Mouse (Mus musculus) kidney, postnatal 0 days (tissue): ENCODE results near the gene Dglucy. TPM values are rescaled to one million over a fixed set of nuclear protein-coding genes. Genes with fewer than 3 reads are reported as not detected.

Experiments
- ATAC-seq: fragments of 200-750 bp; cut with Nextera tagmentation; replicated peaks from 2 replicates; pipeline ENCODE4 v1.8.0; 2017; ENCODE audit warnings: low read depth, moderate number of reproducible peaks, moderate TSS enrichment, moderate library complexity; ENCODE audit not compliant: low FRiP score
- DNase-seq: peaks from one replicate; pipeline ENCODE4 v3.0.0-alpha.2; 2016; ENCODE audit warnings: low spot score
- H3K27ac ChIP-seq: fragments of 300-500 bp; sonication (generic); 2 replicates; pipeline ENCODE4 v1.5.1; 2014; ENCODE audit warnings: mild to moderate bottlenecking
- H3K27me3 ChIP-seq: fragments of 300-500 bp; sonication (generic); 2 replicates; pipeline ENCODE4 v1.6.1; 2014; ENCODE audit warnings: low read length, mixed read lengths; ENCODE audit not compliant: insufficient read depth
- H3K36me3 ChIP-seq: fragments of 300-500 bp; sonication (generic); 2 replicates; pipeline ENCODE4 v1.6.1; 2014; ENCODE audit warnings: low read length, mixed read lengths; ENCODE audit not compliant: insufficient read depth
- H3K4me1 ChIP-seq: fragments of 300-500 bp; sonication (generic); replicated peaks from 2 replicates; pipeline ENCODE4 v1.6.1; 2014; ENCODE audit warnings: antibody characterized with exemption, low read length, mixed read lengths; ENCODE audit not compliant: insufficient read depth
- H3K4me2 ChIP-seq: fragments of 300-500 bp; sonication (generic); 2 replicates; pipeline ENCODE4 v1.6.1; 2014; ENCODE audit warnings: mild to moderate bottlenecking, low read length, moderate library complexity, mixed read lengths
- H3K4me3 ChIP-seq: fragments of 300-500 bp; sonication (generic); replicated peaks from 2 replicates; pipeline ENCODE4 v1.5.1; 2014; ENCODE audit warnings: low read depth, low read length
- H3K9ac ChIP-seq: fragments of 300-500 bp; sonication (generic); 2 replicates; pipeline ENCODE4 v1.6.1; 2014; ENCODE audit warnings: low read depth, low read length
- H3K9me3 ChIP-seq: fragments of 300-500 bp; sonication (generic); replicated peaks from 2 replicates; pipeline ENCODE4 v1.6.1; 2016; ENCODE audit warnings: low read length, inconsistent platforms, mixed read lengths
- CTCF ChIP-seq: IDR thresholded peaks from 2 replicates; pipeline ENCODE4 v1.5.1; 2016; ENCODE audit warnings: antibody characterized with exemption, low read depth, mild to moderate bottlenecking, moderate library complexity
- WGBS: fragments of 180-500 bp; shearing (Covaris S2); extraction: QIAGEN DNeasy Blood & Tissue Kit; methylation state at CpG from one replicate; pipeline ENCODE4 v1.1.7; 2014; 5-methylcytosine and 5-hydroxymethylcytosine counted together
- polyA plus RNA-seq: library from polyadenylated mRNA; unstranded; fragments of >200 nt; fragmentation: Nextera tagmentation; extraction: Ambion mirVana; gene quantifications from 2 replicates; pipeline ENCODE4 v1.2.1, GENCODE M21; 2015

The Dglucy gene
- polyA plus RNA-seq, 1 experiment from 2014 or later, result 5.0 TPM

DNA sequence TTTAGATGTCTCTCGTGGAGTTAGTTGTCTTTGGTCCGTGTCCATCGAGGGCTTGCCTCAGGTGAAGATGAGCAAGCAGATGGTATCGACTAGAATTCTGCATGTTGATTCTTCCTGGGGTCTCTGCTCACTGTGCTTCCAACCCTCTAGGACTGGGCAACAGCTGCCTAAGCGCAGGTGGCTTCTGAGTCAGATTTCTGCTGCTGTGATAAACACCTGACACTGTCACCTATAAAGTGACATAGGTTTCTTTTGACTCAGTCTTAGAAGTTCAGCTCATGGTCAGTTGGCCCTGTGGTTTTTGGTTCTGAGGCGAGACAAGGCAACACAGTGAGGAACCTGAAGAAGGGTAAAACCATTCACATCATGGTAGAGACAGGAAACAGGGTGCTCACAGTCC is 9.0 kb upstream of the Dglucy start:
- no peaks in the 10 kb centered on the region for H3K9me3 ChIP-seq
- ATAC-seq (no peak), DNase-seq (no peak)
- no peak overlapping the region for H3K9ac ChIP-seq
- H3K4me1 ChIP-seq, result 0 out of 2 replicates have a peak, but pooled peaks cover 4% of the 10 kb centered on the region
- no peaks in the 10 kb centered on the region for H3K27me3 ChIP-seq
- H3K27ac ChIP-seq, result no peak overlapping the region
- 94% methylated on average over 6 of the region's 6 CpGs for WGBS
- H3K4me2 ChIP-seq, result no peak overlapping the region
- H3K4me3 ChIP-seq, result no peak overlapping the region
- no peaks in the 10 kb centered on the region for H3K36me3 ChIP-seq
- TF ChIP-seq CTCF, result no peak

DNA sequence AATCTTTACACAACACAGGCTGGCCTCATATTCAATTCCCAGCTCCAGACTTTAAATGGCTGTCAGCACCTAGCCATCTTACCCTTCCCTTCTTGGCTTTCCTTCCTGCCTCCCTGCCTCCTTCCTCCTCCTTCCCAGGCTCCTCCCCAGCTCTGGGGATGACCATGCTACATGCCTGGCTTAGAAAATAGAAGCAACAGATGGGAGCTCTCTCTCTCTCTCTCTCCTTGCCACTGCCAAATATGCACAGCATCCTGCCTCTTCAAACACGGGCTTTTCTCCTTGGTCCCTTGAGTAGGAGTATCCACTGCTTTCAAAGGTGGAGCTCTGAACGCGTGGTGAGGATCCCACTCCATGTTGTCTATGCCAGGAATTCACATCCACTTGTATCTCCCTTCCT is 8.1 kb upstream of the Dglucy start:
- ATAC-seq, result no peak
- no peak for DNase-seq

DNA sequence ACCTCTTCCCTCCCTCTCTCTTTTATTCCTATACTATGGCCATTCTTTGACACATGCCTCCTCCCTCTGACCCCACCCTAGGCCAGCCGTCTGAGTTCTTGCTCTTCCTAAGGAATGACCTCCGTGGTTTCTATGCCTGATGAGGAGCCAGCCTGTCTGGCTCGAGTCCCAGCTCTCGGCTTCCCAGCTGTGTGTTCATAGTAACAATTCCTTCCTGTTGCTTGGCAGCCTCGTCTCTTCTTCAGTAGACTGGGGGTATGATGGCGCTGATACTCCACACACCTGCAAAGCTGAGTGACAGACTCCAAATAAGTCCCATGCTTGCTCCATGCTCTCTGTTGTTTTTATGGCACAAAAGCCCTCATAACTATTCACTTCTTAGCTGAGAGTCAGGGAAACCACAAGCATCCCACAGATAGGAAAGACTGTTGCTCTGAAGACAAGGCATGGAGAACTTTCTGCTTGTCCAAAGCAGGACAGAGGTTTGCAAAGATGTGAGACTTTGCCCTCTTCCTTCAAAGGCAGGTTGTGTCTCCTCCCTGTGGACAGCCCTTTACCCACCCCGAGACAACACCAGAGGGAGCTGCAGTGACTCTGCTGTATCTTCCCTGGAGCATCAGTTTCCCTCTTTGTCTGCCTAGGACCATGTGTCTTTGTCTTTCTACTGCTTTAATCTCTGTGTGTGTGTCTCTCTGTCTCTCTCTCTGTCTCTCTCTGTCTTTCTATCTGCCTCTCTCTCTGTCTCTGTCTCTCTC is 6.5 kb upstream of the Dglucy start:
- Histone ChIP-seq H3K9me3 (no peaks in the 10 kb centered on the region), H3K4me2 (no peak overlapping the region), H3K4me3 (no peak overlapping the region), H3K36me3 (no peaks in the 10 kb centered on the region), H3K9ac (no peak overlapping the region), H3K4me1 (0 out of 2 replicates have a peak, but pooled peaks cover 5% of the 10 kb centered on the region), H3K27me3 (no peaks in the 10 kb centered on the region), H3K27ac (no peak overlapping the region)
- peak; percentile 20 for DNase-seq
- peak; percentile 52 for TF ChIP-seq CTCF
- WGBS, result 38% methylated on average over 7 of the region's 7 CpGs
- no peak for ATAC-seq

More for the DNA sequence above, 8.1 kb upstream of the Dglucy start:
- no peak overlapping the region for H3K27ac ChIP-seq
- H3K9ac ChIP-seq, result no peak overlapping the region
- no peaks in the 10 kb centered on the region for H3K9me3 ChIP-seq
- H3K4me2 ChIP-seq, result no peak overlapping the region
- no peaks in the 10 kb centered on the region for H3K36me3 ChIP-seq
- no peak for TF ChIP-seq CTCF
- no peaks in the 10 kb centered on the region for H3K27me3 ChIP-seq
- no peak overlapping the region for H3K4me3 ChIP-seq
- 0 out of 2 replicates have a peak, but pooled peaks cover 5% of the 10 kb centered on the region for H3K4me1 ChIP-seq
- 73% methylated on average over 3 of the region's 3 CpGs for WGBS

DNA sequence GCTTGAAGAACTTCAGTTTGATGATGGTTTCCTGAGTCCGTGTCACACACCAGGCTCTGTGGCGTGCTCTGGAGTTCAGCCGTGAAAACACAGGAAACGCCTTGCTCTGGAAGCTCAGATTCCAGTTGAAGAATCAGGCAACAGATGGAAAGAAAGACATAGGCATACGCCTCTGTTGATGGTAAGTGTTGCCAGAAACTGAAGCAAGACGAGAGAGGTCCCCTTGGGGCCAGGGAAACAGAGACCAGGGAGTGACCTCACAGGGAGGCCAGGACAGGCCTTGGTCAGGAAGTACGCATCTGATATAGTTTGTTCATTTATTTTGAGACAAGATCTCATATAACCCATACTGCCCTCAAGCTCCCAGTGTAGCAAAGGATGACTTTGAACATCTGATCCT is 4.1 kb upstream of the Dglucy start:
- DNase-seq, result no peak
- WGBS, result 62% methylated on average over 7 of the region's 7 CpGs
- TF ChIP-seq CTCF, result no peak
- no peak overlapping the region for H3K4me3 ChIP-seq
- H3K27me3 ChIP-seq, result no peaks in the 10 kb centered on the region
- no peaks in the 10 kb centered on the region for H3K9me3 ChIP-seq
- H3K9ac ChIP-seq, result no peak overlapping the region
- no peaks in the 10 kb centered on the region for H3K36me3 ChIP-seq
- ATAC-seq, result no peak
- H3K27ac ChIP-seq, result no peak overlapping the region
- H3K4me2 ChIP-seq, result no peak overlapping the region
- H3K4me1 ChIP-seq, result peaks cover 15% of the 10 kb centered on the region; the same call in 1 of the 2 replicates

DNA sequence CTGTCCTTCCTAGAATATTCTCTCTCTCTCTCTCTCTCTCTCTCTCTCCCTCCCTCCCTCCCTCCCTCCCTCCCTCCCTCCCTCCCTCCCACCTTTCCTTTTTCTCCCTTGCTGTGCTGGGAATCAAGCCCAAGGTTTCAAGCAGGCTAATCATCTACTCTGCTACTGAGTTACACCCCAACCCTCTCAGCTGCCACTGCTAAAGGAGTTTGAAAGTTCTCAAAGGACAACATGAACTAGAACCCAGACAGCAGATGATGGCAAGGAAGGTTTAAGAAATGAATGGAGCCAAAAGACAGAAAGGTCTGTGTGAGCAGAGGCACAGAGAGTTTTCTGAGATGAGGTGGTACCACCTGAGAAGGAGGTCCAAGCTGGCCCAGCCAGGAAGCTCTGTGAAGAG is 3.6 kb upstream of the Dglucy start:
- no peak for DNase-seq
- peaks cover 16% of the 10 kb centered on the region; the same call in 1 of the 2 replicates for H3K4me1 ChIP-seq
- no peak overlapping the region for H3K4me3 ChIP-seq
- TF ChIP-seq CTCF, result no peak
- H3K9ac ChIP-seq, result no peak overlapping the region
- no peak overlapping the region for H3K4me2 ChIP-seq
- H3K9me3 ChIP-seq, result no peaks in the 10 kb centered on the region
- no peaks in the 10 kb centered on the region for H3K27me3 ChIP-seq
- no peaks in the 10 kb centered on the region for H3K36me3 ChIP-seq
- no peak for ATAC-seq
- no peak overlapping the region for H3K27ac ChIP-seq

DNA sequence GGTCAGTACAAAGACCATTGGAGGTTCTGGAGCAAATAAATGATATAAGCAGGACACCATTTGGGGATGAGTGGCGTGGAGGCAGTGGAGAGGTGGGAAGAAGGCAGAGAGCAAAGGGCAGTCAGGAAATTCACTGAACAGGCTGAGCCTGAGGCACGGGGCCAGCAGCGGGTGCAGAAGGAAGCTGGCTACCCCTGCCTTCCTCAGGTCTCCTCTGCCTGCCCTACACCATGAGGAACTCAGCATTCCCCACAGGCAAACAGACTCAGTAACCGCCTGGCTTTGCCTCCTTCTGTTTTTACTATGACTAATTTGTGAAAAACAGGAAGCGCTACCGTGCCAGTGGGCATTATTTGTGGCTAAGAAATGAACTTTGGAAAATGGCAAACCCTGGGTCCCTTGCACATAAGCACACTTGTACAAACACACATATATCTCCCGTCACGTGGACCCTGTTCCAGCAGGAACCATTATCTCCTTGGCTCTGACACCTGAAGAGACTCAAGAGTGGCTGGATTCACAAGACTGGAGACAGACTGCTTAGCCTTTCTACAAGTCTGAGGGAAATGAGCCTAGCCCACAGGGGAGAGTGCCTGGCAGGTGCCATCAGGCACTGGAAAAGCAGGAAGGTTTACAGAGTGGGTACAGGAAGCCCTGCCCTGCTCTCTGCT is 2.8 kb upstream of the Dglucy start:
- Histone ChIP-seq H3K4me1 (peaks cover 16% of the 10 kb centered on the region; the same call in 1 of the 2 replicates), H3K27me3 (no peaks in the 10 kb centered on the region), H3K9ac (no peak overlapping the region), H3K4me3 (no peak overlapping the region), H3K4me2 (no peak overlapping the region), H3K9me3 (no peaks in the 10 kb centered on the region), H3K27ac (0 out of 2 replicates have a peak overlapping the region, but pooled peaks have one; percentile 36), H3K36me3 (no peaks in the 10 kb centered on the region)
- no peak for DNase-seq
- ATAC-seq, result no peak
- 61% methylated on average over 8 of the region's 8 CpGs for WGBS
- no peak for TF ChIP-seq CTCF
